Mouse (Mus musculus) MEL (cell line): ENCODE measurements around the gene Tnfaip8l3. TPM values are rescaled to one million over a fixed set of nuclear protein-coding genes. Genes with fewer than 3 reads are reported as not detected.

ENCODE experiments used
- DNase-seq: peaks from one replicate; pipeline ENCODE4 v3.0.0; 2011; ENCODE audit warnings: low read depth, low spot score
- H3K27ac ChIP-seq: 2 replicates; pipeline ENCODE4 v1.5.1; 2012; ENCODE audit warnings: low read depth, mild to moderate bottlenecking, control low read depth, low read length, moderate library complexity; ENCODE audit not compliant: control insufficient read depth
- H3K27me3 ChIP-seq, 2 experiments: fragments of 150-350 bp in 1 of 2; sonication (generic) in 1 of 2; 2 replicates each; pipeline ENCODE4 v1.6.1; 2012; ENCODE audit warnings: low read length in 2 of 2, mild to moderate bottlenecking in 2 of 2, improper control_type of control experiment in 1 of 2, moderate library complexity in 1 of 2; ENCODE audit not compliant: insufficient read depth in 2 of 2, control insufficient read depth in 1 of 2
- H3K36me3 ChIP-seq, 2 experiments: 2 replicates each; pipeline ENCODE4 v1.6.1; 2012 to 2014; ENCODE audit warnings: low read length in 2 of 2, improper control_type of control experiment in 1 of 2, inconsistent platforms in 1 of 2, mild to moderate bottlenecking in 1 of 2; ENCODE audit not compliant: insufficient read depth in 2 of 2, control insufficient read depth in 1 of 2
- H3K4me1 ChIP-seq, 2 experiments: fragments of 150-350 bp in 1 of 2; sonication (generic) in 1 of 2; 2 replicates each; pipeline ENCODE4 v1.6.1; 2012; ENCODE audit warnings: low read length in 2 of 2, improper control_type of control experiment in 1 of 2, mild to moderate bottlenecking in 1 of 2; ENCODE audit not compliant: insufficient read depth in 2 of 2, control insufficient read depth in 1 of 2
- H3K4me3 ChIP-seq, 2 experiments: fragments of 150-350 bp in 1 of 2; sonication (generic) in 1 of 2; 2 replicates each; pipeline ENCODE4 v1.5.1; 2012; ENCODE audit warnings: low read depth in 2 of 2, low read length in 2 of 2, mild to moderate bottlenecking in 2 of 2, moderate library complexity in 2 of 2, control low read depth in 1 of 2, improper control_type of control experiment in 1 of 2; ENCODE audit not compliant: control insufficient read depth in 1 of 2, insufficient read depth in 1 of 2
- H3K79me2 ChIP-seq: 2 replicates; pipeline ENCODE4 v1.6.1; 2012; ENCODE audit warnings: mild to moderate bottlenecking, low read length, moderate library complexity; ENCODE audit not compliant: control insufficient read depth, poor library complexity, insufficient read depth
- H3K9ac ChIP-seq: 2 replicates; pipeline ENCODE4 v1.6.1; 2012; ENCODE audit warnings: low read depth, mild to moderate bottlenecking, control low read depth, low read length, moderate library complexity; ENCODE audit not compliant: control insufficient read depth, poor library complexity, severe bottlenecking
- H3K9me3 ChIP-seq: fragments of 150-350 bp; sonication (generic); replicated peaks from 2 replicates; pipeline ENCODE4 v1.6.1; 2012; ENCODE audit warnings: mild to moderate bottlenecking, low read length, improper control_type of control experiment, moderate library complexity; ENCODE audit not compliant: insufficient read depth
- BHLHE40 ChIP-seq: IDR thresholded peaks from 2 replicates; pipeline ENCODE4 v1.6.1; 2012; ENCODE audit warnings: low read depth, mild to moderate bottlenecking, inconsistent platforms, low read length, improper control_type of control experiment, borderline replicate concordance
- CHD2 ChIP-seq: IDR thresholded peaks from 2 replicates; pipeline ENCODE4 v1.6.1; 2011; ENCODE audit warnings: low read length, improper control_type of control experiment
- CTCF ChIP-seq, 3 experiments: IDR thresholded peaks in 2 of 3; conservative IDR thresholded peaks in 1 of 3; 2 replicates each; pipeline ENCODE4 v1.5.1; 2011 to 2012; ENCODE audit warnings: low read length in 3 of 3, low read depth in 2 of 3, mild to moderate bottlenecking in 2 of 3, improper control_type of control experiment in 1 of 3, inconsistent platforms in 1 of 3, mixed read lengths in 1 of 3, moderate library complexity in 1 of 3; ENCODE audit not compliant: control insufficient read depth in 1 of 3, insufficient read depth in 1 of 3, poor library complexity in 1 of 3, severe bottlenecking in 1 of 3
- EP300 ChIP-seq, 2 experiments: IDR thresholded peaks; 2 replicates each; pipeline ENCODE4 v1.6.1; 2011; ENCODE audit warnings: improper control_type of control experiment in 2 of 2, low read length in 2 of 2, low read depth in 1 of 2, mild to moderate bottlenecking in 1 of 2
- ETS1 ChIP-seq: IDR thresholded peaks from 2 replicates; pipeline ENCODE4 v1.6.1; 2012; ENCODE audit warnings: low read depth, mild to moderate bottlenecking, inconsistent platforms, low read length, improper control_type of control experiment, moderate library complexity
- GABPA ChIP-seq: IDR thresholded peaks from 2 replicates; pipeline ENCODE4 v1.6.1; 2012; ENCODE audit warnings: low read depth, mild to moderate bottlenecking, inconsistent platforms, low read length, improper control_type of control experiment, moderate library complexity
- GATA1 ChIP-seq: IDR thresholded peaks from 2 replicates; pipeline ENCODE4 v1.6.1; 2011; ENCODE audit warnings: low read depth, low read length, improper control_type of control experiment
- HCFC1 ChIP-seq: IDR thresholded peaks from 2 replicates; pipeline ENCODE4 v1.6.1; 2012; ENCODE audit warnings: low read depth, mild to moderate bottlenecking, inconsistent platforms, low read length, improper control_type of control experiment, moderate library complexity
- JUND ChIP-seq: IDR thresholded peaks from 2 replicates; pipeline ENCODE4 v1.6.1; 2011; ENCODE audit warnings: low read depth, mild to moderate bottlenecking, improper control_type of control experiment, low read length
- MAX ChIP-seq: IDR thresholded peaks from 2 replicates; pipeline ENCODE4 v1.6.1; 2011; ENCODE audit warnings: low read length, improper control_type of control experiment
- MAZ ChIP-seq: IDR thresholded peaks from 2 replicates; pipeline ENCODE4 v1.6.1; 2012; ENCODE audit warnings: low read depth, mild to moderate bottlenecking, inconsistent platforms, low read length, improper control_type of control experiment
- MEF2A ChIP-seq: IDR thresholded peaks from 2 replicates; pipeline ENCODE4 v1.6.1; 2014; ENCODE audit warnings: low read depth, mild to moderate bottlenecking, inconsistent platforms, low read length, improper control_type of control experiment; ENCODE audit not compliant: poor library complexity, insufficient replicate concordance, severe bottlenecking; ENCODE audit errors: extremely low read depth
- MXI1 ChIP-seq: IDR thresholded peaks from 2 replicates; pipeline ENCODE4 v1.6.1; 2011; ENCODE audit warnings: mild to moderate bottlenecking, low read depth, low read length, improper control_type of control experiment
- MYB ChIP-seq: IDR thresholded peaks from 2 replicates; pipeline ENCODE4 v1.6.1; 2011; ENCODE audit warnings: mild to moderate bottlenecking, low read depth, low read length, improper control_type of control experiment
- NELFE ChIP-seq: IDR thresholded peaks from 2 replicates; pipeline ENCODE4 v1.6.1; 2011; ENCODE audit warnings: low read depth, low read length, improper control_type of control experiment
- NRF1 ChIP-seq: IDR thresholded peaks from 2 replicates; pipeline ENCODE4 v1.6.1; 2014; ENCODE audit warnings: low read depth, mild to moderate bottlenecking, inconsistent platforms, low read length, improper control_type of control experiment, moderate library complexity; ENCODE audit not compliant: poor library complexity, insufficient read depth, severe bottlenecking
- POLR2A ChIP-seq, 2 experiments: IDR thresholded peaks; 2 replicates each; pipeline ENCODE4 v1.6.1; 2011 to 2012; ENCODE audit warnings: low read length in 2 of 2, mild to moderate bottlenecking in 2 of 2, control low read depth in 1 of 2, improper control_type of control experiment in 1 of 2, low read depth in 1 of 2, moderate library complexity in 1 of 2; ENCODE audit not compliant: control insufficient read depth in 1 of 2, insufficient read depth in 1 of 2, poor library complexity in 1 of 2
- POLR2AphosphoS2 ChIP-seq: IDR thresholded peaks from 2 replicates; pipeline ENCODE4 v1.6.1; 2011; ENCODE audit warnings: low read length, improper control_type of control experiment
- POLR2AphosphoS5 ChIP-seq: IDR thresholded peaks from 2 replicates; pipeline ENCODE4 v1.6.1; 2012; ENCODE audit warnings: low read depth, borderline replicate concordance, mild to moderate bottlenecking, inconsistent platforms, low read length, moderate library complexity, mixed read lengths
- RAD21 ChIP-seq: IDR thresholded peaks from 2 replicates; pipeline ENCODE4 v1.6.1; 2011; ENCODE audit warnings: mild to moderate bottlenecking, low read depth, low read length, improper control_type of control experiment
- SMC3 ChIP-seq: IDR thresholded peaks from 2 replicates; pipeline ENCODE4 v1.6.1; 2011; ENCODE audit warnings: low read depth, low read length, improper control_type of control experiment
- TBP ChIP-seq: IDR thresholded peaks from 2 replicates; pipeline ENCODE4 v1.8.0; 2011; ENCODE audit warnings: low read depth, low read length, improper control_type of control experiment
- TCF12 ChIP-seq: IDR thresholded peaks from 2 replicates; pipeline ENCODE4 v1.6.1; 2014; ENCODE audit warnings: low read depth, mild to moderate bottlenecking, inconsistent platforms, low read length, improper control_type of control experiment, moderate library complexity
- USF1 ChIP-seq: IDR thresholded peaks from 2 replicates; pipeline ENCODE4 v1.6.1; 2014; ENCODE audit warnings: low read depth, mild to moderate bottlenecking, inconsistent platforms, low read length, improper control_type of control experiment, moderate library complexity
- USF2 ChIP-seq, 2 experiments: IDR thresholded peaks; 2 replicates each; pipeline ENCODE4 v1.6.1; 2011 to 2012; ENCODE audit warnings: improper control_type of control experiment in 2 of 2, low read length in 2 of 2, borderline replicate concordance in 1 of 2, inconsistent platforms in 1 of 2, low read depth in 1 of 2, mild to moderate bottlenecking in 1 of 2; ENCODE audit not compliant: insufficient read depth in 1 of 2
- polyA plus RNA-seq, 2 experiments: library from polyadenylated mRNA; stranded (reverse) in 1 of 2; unstranded in 1 of 2; fragments of >175 nt in 1 of 2; fragments of >200 nt in 1 of 2; gene quantifications; 2 replicates each; pipeline versions ENCODE4 v1.2.1 to v1.2.4; 2012; ENCODE audit warnings: low replicate concordance in 2 of 2, low read depth in 1 of 2; ENCODE audit not compliant: insufficient read length in 2 of 2, insufficient read depth in 1 of 2, missing spikeins in 1 of 2
- total RNA-seq: library from RNA; depleted of rRNA; stranded (reverse); fragments of 300-350 nt; gene quantifications from 2 replicates; pipeline ENCODE4 v1.2.3, GENCODE M21; 2012

The Tnfaip8l3 gene
- total and polyA plus RNA-seq, 3 experiments, result not detected

GRCm38 (mm10) chr9:53984868-53985267, 83.3 kb downstream of the Tnfaip8l3 start:
- Histone ChIP-seq H3K79me2 (no peaks in the 10 kb centered on the region), H3K27me3 (no peaks in the 10 kb centered on the region), H3K4me3 (no peak overlapping the region), H3K27ac (no peak overlapping the region), H3K4me1 (no peaks in the 10 kb centered on the region), H3K36me3 (no peaks in the 10 kb centered on the region), H3K9me3 (no peaks in the 10 kb centered on the region), H3K9ac (no peak overlapping the region)
- peak; percentile 13 for DNase-seq
- TF ChIP-seq RAD21 (peak; percentile 22), CHD2 (no peak), NELFE (no peak), CTCF (IDR thresholded peaks at IDR 0.05 in 2 of 3, conservative IDR thresholded peaks at IDR 0.05 in 1 of 3; ENCODE audit: control insufficient read depth in 1 of 3, insufficient read depth in 1 of 3, low read depth in 2 of 3, low read length in 3 of 3, poor library complexity in 1 of 3, severe bottlenecking in 1 of 3) (peak; percentile 35 to 53 (median 40)), TCF12 (no peak), JUND (no peak), POLR2AphosphoS2 (no peak), SMC3 (peak; percentile 40), POLR2A (IDR thresholded peaks at IDR 0.05; ENCODE audit: control insufficient read depth in 1 of 2, insufficient read depth in 1 of 2, low read depth in 1 of 2, low read length in 2 of 2, poor library complexity in 1 of 2) (no peak), MYB (no peak), GATA1 (no peak), MAZ (no peak), MXI1 (no peak), BHLHE40 (no peak), TBP (no peak), POLR2AphosphoS5 (no peak), USF2 (IDR thresholded peaks at IDR 0.05; ENCODE audit: borderline replicate concordance in 1 of 2, insufficient read depth in 1 of 2, low read depth in 1 of 2, low read length in 2 of 2) (no peak), GABPA (no peak), EP300 (IDR thresholded peaks at IDR 0.05; ENCODE audit: low read depth in 1 of 2, low read length in 2 of 2) (no peak)

GRCm38 (mm10) chr9:53975122-53975518, 93.1 kb downstream of the Tnfaip8l3 start, which contains the start of gene Elmod1:
Elmod1 (minus strand) TSS chr9:53975301.
- no peak for DNase-seq
- no peaks in the 10 kb centered on the region for H3K36me3 ChIP-seq
- H3K27me3 ChIP-seq, result no peaks in the 10 kb centered on the region
- no peaks in the 10 kb centered on the region for H3K79me2 ChIP-seq
- H3K4me1 ChIP-seq, result no peaks in the 10 kb centered on the region
- H3K27ac ChIP-seq, result no peak within 1 kb of the TSS
- H3K9ac ChIP-seq, result no peak within 1 kb of the TSS
- no peak within 1 kb of the TSS for H3K4me3 ChIP-seq
- H3K9me3 ChIP-seq, result no peaks in the 10 kb centered on the region
- no peak for TF ChIP-seq TBP
- TF ChIP-seq POLR2AphosphoS5, result no peak
- TF ChIP-seq USF1, result no peak
- TF ChIP-seq NRF1, result no peak
- no peak for TF ChIP-seq MAX
- no peak for TF ChIP-seq MAZ
- TF ChIP-seq JUND, result no peak
- TF ChIP-seq MEF2A, result no peak
- TF ChIP-seq HCFC1, result no peak
- TF ChIP-seq NELFE, result no peak
- TF ChIP-seq ETS1, result no peak
